Mouse (Mus musculus): ENCODE data around the gene Skap2. TPM values are rescaled to one million over a fixed set of nuclear protein-coding genes. Genes with fewer than 3 reads are reported as not detected.
A peak's percentile ranks its signal among the peaks of the same experiment; 100 is the strongest.

Gene Skap2
- 16.6 and 19.1 TPM in 2 replicates for polyA plus RNA-seq (2015; fragmentation: Nextera tagmentation; extraction: Ambion mirVana)

DNA sequence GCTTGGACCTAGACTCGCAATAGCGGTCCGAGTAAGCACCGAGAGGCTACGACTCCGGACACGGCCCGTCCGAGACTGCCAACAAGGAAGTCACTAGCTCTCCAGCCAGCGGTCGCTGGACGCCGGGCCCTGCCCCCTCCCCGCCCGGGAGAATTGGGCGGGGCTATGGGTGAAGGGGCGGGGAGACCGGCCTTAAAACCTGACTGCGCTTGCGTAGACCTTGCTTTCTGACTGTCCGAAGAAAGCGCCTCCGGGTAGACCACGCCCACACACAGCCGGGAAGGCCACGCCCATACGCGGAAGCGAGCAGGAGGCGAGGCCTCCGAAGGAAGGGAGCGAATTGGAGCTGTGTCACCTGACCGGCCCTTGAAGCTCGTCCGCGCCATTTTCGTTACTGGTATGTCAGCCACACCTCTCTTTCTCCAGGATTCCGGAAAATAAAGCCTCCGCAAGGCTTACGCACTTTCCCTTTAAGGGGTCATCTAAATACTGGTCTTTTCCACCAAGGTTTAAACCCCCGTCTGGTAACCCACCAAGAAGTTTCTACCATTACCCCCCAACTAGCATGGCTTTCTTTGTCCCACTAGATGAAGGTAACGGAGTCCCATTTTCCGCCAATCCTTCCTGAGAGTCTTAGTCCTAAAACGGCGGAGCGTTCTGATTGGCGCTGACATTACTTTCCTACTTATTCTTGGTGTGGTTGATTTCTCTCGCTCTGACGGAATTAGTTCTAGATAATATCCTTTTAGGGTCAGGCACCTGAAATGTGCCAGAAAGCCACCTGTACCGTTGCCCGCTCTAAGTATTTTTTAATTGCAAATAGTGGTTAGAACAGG is at the start of gene Skap2:
Skap2 (minus strand) TSS at position 141 of the 836 bp plus-strand sequence.
- Histone ChIP-seq H3K9me3 (replicated peaks) (no peaks in the 10 kb centered on the region), H3K27ac (replicated peaks) (peak within 1 kb of the TSS; percentile 67), H3K27me3 (peaks cover 34% of the 10 kb centered on the region), H3K9ac (peak within 1 kb of the TSS; percentile 60), H3K4me2 (peak within 1 kb of the TSS; percentile 80), H3K4me1 (replicated peaks) (0 out of 2 replicates have a peak, but pooled peaks cover 13% of the 10 kb centered on the region), H3K36me3 (replicated peaks) (no peaks in the 10 kb centered on the region), H3K4me3 (replicated peaks) (peak within 1 kb of the TSS; percentile 68)
- WGBS (ENCODE audit: insufficient replicate concordance): under 1% methylated on average over 49 of the region's 51 CpGs
- ATAC-seq (ENCODE audit: insufficient read depth): peak; percentile 95

DNA sequence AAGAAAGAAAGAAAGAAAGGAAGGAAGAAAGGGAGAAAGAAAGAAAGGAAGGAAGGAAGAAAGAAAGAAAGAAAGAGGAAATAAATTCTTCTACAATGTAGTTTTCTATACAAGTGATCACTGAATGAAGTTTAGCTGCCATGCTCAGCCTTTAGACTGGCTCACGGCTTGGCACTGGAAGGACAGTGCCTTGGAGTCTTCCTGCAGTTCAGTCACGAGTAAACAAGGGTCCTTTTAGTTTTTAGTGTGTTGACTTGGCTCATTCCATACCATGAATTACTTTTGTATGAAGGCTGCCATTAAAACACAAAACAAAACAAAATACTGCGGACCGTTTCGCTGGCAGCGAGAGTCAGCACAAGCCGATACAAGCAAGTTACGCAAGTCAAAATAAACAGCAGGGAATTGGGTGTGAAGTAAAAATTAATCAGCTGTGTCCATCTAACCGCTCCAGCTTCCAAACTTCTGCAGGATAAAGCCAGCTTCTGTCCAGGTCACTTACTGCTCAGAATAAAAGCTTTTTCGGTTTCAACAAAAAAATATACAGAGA is 46.6 kb upstream of the Skap2 start:
- H3K27ac ChIP-seq (replicated peaks): no peak overlapping the region
- no peaks in the 10 kb centered on the region for H3K4me1 ChIP-seq (replicated peaks)
- H3K4me2 ChIP-seq: no peak overlapping the region
- H3K4me3 ChIP-seq (replicated peaks): no peak overlapping the region
- H3K9ac ChIP-seq: no peak overlapping the region
- 71% methylated on average over 10 of the region's 10 CpGs for WGBS (ENCODE audit: insufficient replicate concordance)
- no peaks in the 10 kb centered on the region for H3K36me3 ChIP-seq (replicated peaks)
- no peak for ATAC-seq (ENCODE audit: insufficient read depth)
- H3K27me3 ChIP-seq: peaks cover 3% of the 10 kb centered on the region
- no peaks in the 10 kb centered on the region for H3K9me3 ChIP-seq (replicated peaks)

DNA sequence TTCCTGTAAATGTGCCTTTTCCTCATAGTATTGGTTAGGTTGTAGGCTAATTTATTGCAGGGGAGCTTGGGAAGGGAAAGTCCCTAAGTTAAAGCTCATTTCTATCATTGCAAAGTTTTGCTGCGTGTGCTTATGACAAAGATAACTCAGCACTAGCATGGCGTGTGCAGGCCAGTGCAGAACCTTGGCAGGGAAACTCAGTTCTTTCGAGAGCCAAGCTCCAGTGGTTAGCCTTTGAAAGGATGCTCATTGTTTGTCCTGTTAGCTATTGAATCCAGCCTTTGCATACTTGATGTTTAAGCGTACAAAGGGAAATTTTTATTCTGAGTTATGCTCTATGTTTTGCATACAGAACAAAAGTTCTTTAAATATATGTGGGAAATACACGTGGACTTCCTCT is 45.8 kb upstream of the Skap2 start:
- no peak overlapping the region for H3K4me2 ChIP-seq

DNA sequence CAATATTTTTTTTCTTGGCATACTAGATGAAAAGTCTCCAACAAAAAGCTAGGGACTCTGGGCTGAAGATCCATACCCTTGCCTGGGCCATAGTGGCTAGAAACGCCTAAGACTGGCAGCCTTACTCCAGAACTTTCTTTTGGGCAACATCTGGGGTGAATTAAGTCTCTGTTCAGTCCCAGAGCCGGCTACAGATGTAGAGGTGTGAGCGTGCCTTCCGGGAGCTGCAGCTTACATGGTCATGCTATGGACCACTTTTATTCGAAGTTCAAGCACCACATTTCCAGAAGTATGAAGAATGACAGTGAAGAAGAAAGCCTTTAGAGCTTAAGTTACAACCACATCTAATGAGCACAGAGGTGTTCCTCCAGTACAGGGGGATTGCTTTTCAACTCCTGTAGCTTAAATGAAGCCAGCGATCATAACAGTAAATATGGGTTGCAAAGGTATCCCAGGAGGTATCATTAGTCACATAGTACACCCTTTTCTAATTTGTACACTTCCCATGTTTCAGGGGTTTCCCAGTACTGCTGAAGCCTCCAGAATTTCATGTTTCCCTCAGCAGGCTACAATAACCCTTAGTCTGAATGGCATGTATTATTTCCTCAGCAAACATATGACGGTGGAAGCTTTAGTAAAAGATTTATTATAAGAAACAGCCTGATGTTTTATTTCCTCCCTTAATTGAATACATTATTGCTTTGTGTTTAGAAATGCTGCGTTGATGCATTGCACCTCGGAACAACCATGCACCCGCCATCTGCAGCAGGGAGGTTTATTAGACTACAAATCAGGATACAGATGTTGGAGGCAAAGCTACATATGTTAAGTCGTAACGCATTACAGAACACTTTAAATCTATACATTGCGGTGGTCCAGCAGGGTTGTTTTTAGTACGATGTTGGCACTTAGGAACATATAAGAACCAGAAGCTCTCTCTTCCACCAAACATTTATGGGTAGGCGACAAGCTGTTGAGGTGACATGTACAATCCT is 41.5 kb upstream of the Skap2 start:
- no peak for ATAC-seq (ENCODE audit: insufficient read depth)
- Histone ChIP-seq H3K9ac (no peak overlapping the region), H3K27ac (replicated peaks) (no peak overlapping the region), H3K4me1 (replicated peaks) (no peaks in the 10 kb centered on the region), H3K9me3 (replicated peaks) (no peaks in the 10 kb centered on the region), H3K4me2 (no peak overlapping the region), H3K4me3 (replicated peaks) (no peak overlapping the region), H3K36me3 (replicated peaks) (no peaks in the 10 kb centered on the region), H3K27me3 (no peaks in the 10 kb centered on the region; the same call in 1 of the 2 replicates)
- 69% methylated on average over 15 of the region's 15 CpGs for WGBS (ENCODE audit: insufficient replicate concordance)

More for the DNA sequence above, 45.8 kb upstream of the Skap2 start:
- H3K9ac ChIP-seq: no peak overlapping the region
- WGBS (ENCODE audit: insufficient replicate concordance): 36% methylated on average over 5 of the region's 5 CpGs
- H3K4me1 ChIP-seq (replicated peaks): no peaks in the 10 kb centered on the region
- no peaks in the 10 kb centered on the region for H3K36me3 ChIP-seq (replicated peaks)
- H3K27ac ChIP-seq (replicated peaks): no peak overlapping the region
- ATAC-seq (ENCODE audit: insufficient read depth): no peak
- H3K9me3 ChIP-seq (replicated peaks): no peaks in the 10 kb centered on the region
- H3K27me3 ChIP-seq: peaks cover 3% of the 10 kb centered on the region
- no peak overlapping the region for H3K4me3 ChIP-seq (replicated peaks)

DNA sequence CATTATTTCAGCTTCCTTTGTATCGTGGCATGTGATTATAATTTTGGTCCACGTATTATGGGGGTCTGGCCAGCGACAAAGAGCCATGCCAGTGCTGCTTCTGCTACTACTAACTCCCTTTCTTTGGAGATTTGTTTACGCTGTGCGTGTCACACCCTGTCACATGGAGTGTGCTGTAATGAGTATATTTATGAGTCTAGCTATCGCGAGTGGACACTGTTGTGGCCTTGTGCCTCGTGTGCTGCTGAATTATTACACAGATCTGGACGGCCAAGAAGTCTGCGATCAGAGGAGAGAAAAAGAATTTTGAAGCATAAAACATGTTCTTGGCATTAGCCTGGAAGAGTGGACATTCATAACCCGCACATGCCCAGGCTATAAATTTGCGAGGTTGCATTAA is 37.7 kb upstream of the Skap2 start:
- no peaks in the 10 kb centered on the region for H3K27me3 ChIP-seq
- no peak overlapping the region for H3K4me2 ChIP-seq
- no peak for ATAC-seq (ENCODE audit: insufficient read depth)
- H3K9ac ChIP-seq: no peak overlapping the region
- no peak overlapping the region for H3K27ac ChIP-seq (replicated peaks)
- WGBS (ENCODE audit: insufficient replicate concordance): 76% methylated on average over 12 of the region's 12 CpGs
- no peaks in the 10 kb centered on the region for H3K4me1 ChIP-seq (replicated peaks)
- no peaks in the 10 kb centered on the region for H3K9me3 ChIP-seq (replicated peaks)
- no peak overlapping the region for H3K4me3 ChIP-seq (replicated peaks)
- H3K36me3 ChIP-seq (replicated peaks): no peaks in the 10 kb centered on the region

DNA sequence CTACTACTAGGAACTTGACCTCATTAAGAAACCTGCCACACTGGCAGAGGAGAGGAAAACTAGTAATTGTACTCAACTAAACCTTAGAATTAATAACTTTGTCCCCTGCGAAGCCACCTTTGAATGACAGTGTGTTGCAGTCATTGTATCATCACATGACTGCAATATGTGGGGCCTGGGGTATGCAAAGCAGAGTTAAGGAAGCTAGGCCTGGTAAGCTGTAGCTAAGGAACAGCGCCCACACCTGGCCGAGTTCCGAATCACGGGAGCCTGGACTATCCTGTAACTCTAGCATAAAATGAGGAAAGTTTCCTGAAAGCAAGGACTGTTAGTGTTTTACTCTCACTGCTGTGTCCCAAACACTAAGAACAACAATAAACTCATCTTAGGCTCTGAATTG is 33.2 kb upstream of the Skap2 start:
- Histone ChIP-seq H3K27ac (replicated peaks) (no peak overlapping the region), H3K4me3 (replicated peaks) (no peak overlapping the region), H3K4me2 (no peak overlapping the region), H3K36me3 (replicated peaks) (no peaks in the 10 kb centered on the region), H3K9me3 (replicated peaks) (no peaks in the 10 kb centered on the region), H3K9ac (no peak overlapping the region), H3K4me1 (replicated peaks) (no peaks in the 10 kb centered on the region), H3K27me3 (no peaks in the 10 kb centered on the region)
- ATAC-seq (ENCODE audit: insufficient read depth): no peak
- 53% methylated on average over 5 of the region's 5 CpGs for WGBS (ENCODE audit: insufficient replicate concordance)

DNA sequence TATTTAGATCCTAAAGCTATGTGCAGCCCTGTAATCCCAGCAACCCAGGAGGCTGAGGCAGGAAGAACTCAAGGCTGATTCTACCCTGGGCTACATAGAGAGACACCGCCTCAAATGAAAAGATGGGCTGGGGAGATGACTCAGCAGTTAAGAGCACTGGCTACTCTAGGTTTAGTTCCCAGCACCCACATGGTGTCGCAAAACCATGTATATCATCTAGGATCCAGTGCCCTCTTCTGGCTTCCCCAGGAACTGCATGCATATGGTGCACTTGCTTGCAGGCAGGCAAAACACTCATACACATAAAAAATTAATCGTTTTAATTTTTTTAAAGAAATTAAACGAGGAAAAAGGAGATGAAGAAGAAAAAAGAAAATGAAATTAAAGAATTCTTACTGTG is 23.7 kb upstream of the Skap2 start:
- 65% methylated on average over 4 of the region's 4 CpGs for WGBS (ENCODE audit: insufficient replicate concordance)
- H3K36me3 ChIP-seq (replicated peaks): no peaks in the 10 kb centered on the region
- H3K4me3 ChIP-seq (replicated peaks): no peak overlapping the region
- H3K27ac ChIP-seq (replicated peaks): no peak overlapping the region
- H3K9me3 ChIP-seq (replicated peaks): no peaks in the 10 kb centered on the region
- H3K27me3 ChIP-seq: no peaks in the 10 kb centered on the region
- ATAC-seq (ENCODE audit: insufficient read depth): no peak
- H3K4me1 ChIP-seq (replicated peaks): no peaks in the 10 kb centered on the region
- H3K4me2 ChIP-seq: no peak overlapping the region
- no peak overlapping the region for H3K9ac ChIP-seq

DNA sequence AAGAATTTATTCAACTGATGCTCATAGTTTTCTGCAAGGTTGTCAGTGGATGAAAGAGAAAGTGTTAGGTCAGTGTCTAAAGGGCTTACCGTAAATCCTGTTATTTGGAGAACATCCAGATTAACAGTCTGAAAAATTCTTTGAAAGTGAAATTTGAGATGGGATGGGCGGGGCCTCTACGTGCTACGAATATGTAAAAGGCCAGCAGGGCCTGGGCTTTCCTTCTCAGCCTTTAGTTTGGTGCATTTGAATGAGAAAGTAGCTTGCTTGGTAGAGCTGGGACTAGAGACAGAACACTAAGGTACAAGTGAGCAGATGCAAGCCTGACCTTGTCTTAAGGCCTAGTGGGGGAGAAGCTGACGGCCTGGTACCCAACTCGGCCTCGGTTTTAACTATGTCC is 18.8 kb upstream of the Skap2 start:
- H3K9ac ChIP-seq: no peak overlapping the region
- ATAC-seq (ENCODE audit: insufficient read depth): no peak
- no peak overlapping the region for H3K27ac ChIP-seq (replicated peaks)
- H3K4me2 ChIP-seq: no peak overlapping the region
- H3K4me1 ChIP-seq (replicated peaks): no peaks in the 10 kb centered on the region
- H3K27me3 ChIP-seq: no peaks in the 10 kb centered on the region
- no peaks in the 10 kb centered on the region for H3K36me3 ChIP-seq (replicated peaks)
- no peak overlapping the region for H3K4me3 ChIP-seq (replicated peaks)
- no peaks in the 10 kb centered on the region for H3K9me3 ChIP-seq (replicated peaks)
- WGBS (ENCODE audit: insufficient replicate concordance): 72% methylated on average over 7 of the region's 7 CpGs

DNA sequence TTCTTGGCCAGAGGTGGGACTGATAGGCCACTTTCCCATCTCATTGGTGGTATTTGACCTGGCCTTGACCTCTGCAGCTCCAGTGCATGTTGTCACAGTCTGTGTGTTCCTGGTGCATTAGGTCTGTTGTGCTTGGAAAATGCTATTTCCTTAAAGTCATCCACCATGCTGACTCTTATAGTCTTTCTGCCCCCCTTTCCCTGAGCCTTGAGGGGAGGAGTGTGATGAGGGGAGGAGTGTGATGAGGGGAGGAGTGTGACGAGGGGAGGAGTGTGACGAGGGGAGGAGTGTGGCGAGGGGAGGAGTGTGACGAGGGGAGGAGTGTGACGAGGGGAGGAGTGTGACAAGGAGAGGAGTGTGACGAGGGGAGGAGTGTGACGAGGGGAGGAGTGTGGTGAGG is 15.8 kb upstream of the Skap2 start:
- WGBS (ENCODE audit: insufficient replicate concordance): 71% methylated on average over 7 of the region's 7 CpGs
- Histone ChIP-seq H3K9ac (no peak overlapping the region), H3K4me2 (no peak overlapping the region), H3K4me1 (replicated peaks) (no peaks in the 10 kb centered on the region), H3K27ac (replicated peaks) (no peak overlapping the region), H3K27me3 (no peaks in the 10 kb centered on the region), H3K36me3 (replicated peaks) (no peaks in the 10 kb centered on the region), H3K4me3 (replicated peaks) (no peak overlapping the region), H3K9me3 (replicated peaks) (no peaks in the 10 kb centered on the region)
- ATAC-seq (ENCODE audit: insufficient read depth): no peak

DNA sequence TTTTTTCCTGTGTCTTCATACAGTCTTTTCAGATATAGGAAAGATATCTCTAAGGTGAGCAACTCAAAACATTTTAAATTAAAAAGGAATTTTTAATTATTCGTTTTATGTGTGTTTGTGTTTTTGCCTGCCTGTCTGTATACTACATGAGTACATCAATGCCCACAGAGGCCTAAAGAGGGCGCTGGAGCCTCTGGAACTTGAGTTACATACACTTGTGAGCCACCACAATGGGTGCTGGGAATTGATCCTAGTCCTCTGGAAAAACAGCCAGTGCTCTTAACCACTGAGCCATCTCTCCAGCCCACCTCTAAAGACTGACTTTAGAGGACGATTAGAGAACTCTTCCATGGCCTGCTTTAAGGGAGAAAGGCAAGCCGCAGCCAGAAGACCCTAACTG is 14.8 kb upstream of the Skap2 start:
- 65% methylated on average over 4 of the region's 4 CpGs for WGBS (ENCODE audit: insufficient replicate concordance)
- no peak overlapping the region for H3K4me3 ChIP-seq (replicated peaks)

DNA sequence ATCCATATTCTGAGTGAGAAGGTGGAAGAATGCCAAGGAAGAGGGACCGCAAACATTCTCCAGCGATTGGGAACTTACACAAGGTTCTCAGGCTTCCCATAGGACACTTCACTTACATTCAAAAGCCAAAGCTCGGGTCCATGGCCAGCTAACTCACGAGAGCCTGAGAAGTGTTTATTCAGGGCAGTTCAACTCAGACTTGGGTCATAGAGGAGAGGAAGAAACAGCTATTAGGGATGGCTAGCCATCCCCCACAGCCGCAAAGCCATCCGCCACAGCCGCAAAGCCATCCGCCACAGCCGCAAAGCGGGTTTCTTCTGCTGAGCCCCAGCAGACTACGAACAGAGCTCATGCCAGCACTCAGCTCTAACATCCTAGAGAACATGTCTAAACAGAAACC is 13.9 kb upstream of the Skap2 start:
- no peak overlapping the region for H3K4me2 ChIP-seq
- H3K36me3 ChIP-seq (replicated peaks): no peaks in the 10 kb centered on the region
- ATAC-seq (ENCODE audit: insufficient read depth): no peak
- no peaks in the 10 kb centered on the region for H3K9me3 ChIP-seq (replicated peaks)
- H3K27ac ChIP-seq (replicated peaks): no peak overlapping the region
- no peak overlapping the region for H3K9ac ChIP-seq
- WGBS (ENCODE audit: insufficient replicate concordance): 74% methylated on average over 11 of the region's 11 CpGs
- no peak overlapping the region for H3K4me3 ChIP-seq (replicated peaks)
- H3K27me3 ChIP-seq: no peaks in the 10 kb centered on the region
- no peaks in the 10 kb centered on the region for H3K4me1 ChIP-seq (replicated peaks)

More for the DNA sequence above, 14.8 kb upstream of the Skap2 start:
- Histone ChIP-seq H3K36me3 (replicated peaks) (no peaks in the 10 kb centered on the region), H3K4me2 (no peak overlapping the region), H3K27ac (replicated peaks) (no peak overlapping the region), H3K9me3 (replicated peaks) (no peaks in the 10 kb centered on the region), H3K9ac (no peak overlapping the region), H3K27me3 (no peaks in the 10 kb centered on the region), H3K4me1 (replicated peaks) (no peaks in the 10 kb centered on the region)
- ATAC-seq (ENCODE audit: insufficient read depth): no peak
